Mouse (Mus musculus): ENCODE measurements around the gene Ccdc15. TPM values are rescaled to one million over a fixed set of nuclear protein-coding genes. Genes with fewer than 3 reads are reported as not detected.

The Ccdc15 gene
- total and polyA plus RNA-seq, 3 experiments = 3.7 to 4.0 TPM; not detected in 1

DNA sequence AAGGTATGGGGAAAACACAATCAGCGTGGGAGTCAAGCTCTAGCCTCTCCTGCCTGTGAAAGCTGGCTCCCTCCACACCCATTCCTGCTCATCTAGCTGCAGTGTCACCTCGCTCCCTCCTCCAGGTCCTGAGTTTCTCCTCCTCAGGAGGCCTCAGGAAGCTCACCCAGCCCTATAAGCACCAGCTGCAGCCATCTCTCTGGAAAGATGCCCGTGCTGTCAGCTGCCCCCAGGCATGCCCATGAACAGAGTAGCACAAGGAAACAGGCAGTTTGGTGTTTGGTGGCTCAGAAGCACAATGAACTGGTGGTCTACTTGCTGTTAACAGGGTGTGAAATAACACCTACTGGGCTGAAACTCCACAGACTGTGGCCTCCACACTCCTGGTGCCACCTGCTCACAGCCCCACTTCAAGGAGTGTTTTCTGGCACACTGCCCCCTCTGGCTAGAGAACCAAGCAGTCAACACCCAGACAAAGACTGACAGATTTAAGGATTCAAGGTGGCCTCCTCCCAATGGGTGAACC lies 99.8 kb downstream of the Ccdc15 start:
- peak; percentile 46 for DNase-seq (ENCODE audit: low read depth, low spot score)
- H3K27ac ChIP-seq (ENCODE audit: control insufficient read depth, low read depth, low read length) = no peak overlapping the region
- H3K36me3 ChIP-seq (ENCODE audit: control insufficient read depth in 1 of 2, insufficient read depth in 2 of 2, low read length in 2 of 2) = peaks cover 0 to 22% of the 10 kb centered on the region in 2 experiments; a peak in 2 of 4 replicates
- H3K9me3 ChIP-seq (replicated peaks; ENCODE audit: insufficient read depth, low read length) = no peaks in the 10 kb centered on the region
- no peak overlapping the region for H3K9ac ChIP-seq (ENCODE audit: control insufficient read depth, low read depth, low read length, poor library complexity, severe bottlenecking)
- H3K4me1 ChIP-seq (ENCODE audit: control insufficient read depth in 1 of 2, insufficient read depth in 2 of 2, low read length in 2 of 2) = peaks cover 18 to 38% of the 10 kb centered on the region in 2 experiments
- H3K79me2 ChIP-seq (ENCODE audit: control insufficient read depth, insufficient read depth, low read length, poor library complexity) = no peaks in the 10 kb centered on the region
- H3K27me3 ChIP-seq (ENCODE audit: control insufficient read depth in 1 of 2, insufficient read depth in 2 of 2, low read length in 2 of 2) = no peaks in the 10 kb centered on the region
- no peak overlapping the region for H3K4me3 ChIP-seq (ENCODE audit: control insufficient read depth in 1 of 2, insufficient read depth in 1 of 2, low read depth in 2 of 2, low read length in 2 of 2)
- TF ChIP-seq SIN3A (IDR thresholded peaks at IDR 0.05; ENCODE audit: low read length) (no peak), CTCF (IDR thresholded peaks at IDR 0.05 in 2 of 3, conservative IDR thresholded peaks at IDR 0.05 in 1 of 3; ENCODE audit: control insufficient read depth in 1 of 3, insufficient read depth in 1 of 3, low read depth in 2 of 3, low read length in 3 of 3, poor library complexity in 1 of 3, severe bottlenecking in 1 of 3) (peak in 1 of 3 experiments; percentile 5; a peak in 1 of 6 replicates)

DNA sequence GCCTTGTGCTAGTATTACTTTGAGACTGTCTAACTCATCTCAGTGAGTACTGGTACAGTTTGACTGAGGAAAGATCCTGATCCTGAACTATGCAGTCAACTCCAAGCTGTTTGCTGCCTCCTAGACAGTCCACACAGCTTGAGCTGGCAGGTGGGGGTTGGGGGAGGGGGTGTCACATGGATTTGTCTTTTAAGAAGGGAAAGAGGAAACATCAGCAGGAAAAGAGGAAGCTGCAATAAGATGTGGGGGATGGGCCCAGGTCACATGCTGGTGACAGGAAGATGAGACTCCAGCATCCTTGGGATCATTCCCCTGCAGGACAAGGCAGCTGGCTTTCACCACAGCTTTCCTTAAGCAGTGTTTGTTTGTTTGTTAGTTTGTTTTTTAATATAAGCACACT lies 100.8 kb downstream of the Ccdc15 start:
- H3K4me3 ChIP-seq (ENCODE audit: control insufficient read depth in 1 of 2, insufficient read depth in 1 of 2, low read depth in 2 of 2, low read length in 2 of 2) = no peak overlapping the region
- H3K27me3 ChIP-seq (ENCODE audit: control insufficient read depth in 1 of 2, insufficient read depth in 2 of 2, low read length in 2 of 2) = no peaks in the 10 kb centered on the region
- peak overlapping the region; percentile 4; the same call in 1 of the 2 replicates for H3K9ac ChIP-seq (ENCODE audit: control insufficient read depth, low read depth, low read length, poor library complexity, severe bottlenecking)
- H3K4me1 ChIP-seq (ENCODE audit: control insufficient read depth in 1 of 2, insufficient read depth in 2 of 2, low read length in 2 of 2) = peaks cover 18 to 43% of the 10 kb centered on the region in 2 experiments
- no peaks in the 10 kb centered on the region for H3K9me3 ChIP-seq (replicated peaks; ENCODE audit: insufficient read depth, low read length)
- peaks cover 0 to 22% of the 10 kb centered on the region in 2 experiments; a peak in 2 of 4 replicates for H3K36me3 ChIP-seq (ENCODE audit: control insufficient read depth in 1 of 2, insufficient read depth in 2 of 2, low read length in 2 of 2)
- DNase-seq (ENCODE audit: low read depth, low spot score) = peak; percentile 89
- no peaks in the 10 kb centered on the region for H3K79me2 ChIP-seq (ENCODE audit: control insufficient read depth, insufficient read depth, low read length, poor library complexity)
- H3K27ac ChIP-seq (ENCODE audit: control insufficient read depth, low read depth, low read length) = peak overlapping the region; percentile 55
- no peak for TF ChIP-seq SMC3 (IDR thresholded peaks at IDR 0.05; ENCODE audit: low read depth, low read length)
- TF ChIP-seq MYB (IDR thresholded peaks at IDR 0.05; ENCODE audit: low read depth, low read length) = no peak
- TF ChIP-seq ZC3H11A (IDR thresholded peaks at IDR 0.05; ENCODE audit: low read depth, low read length) = no peak
- peak; percentile 89 for TF ChIP-seq USF1 (IDR thresholded peaks at IDR 0.05; ENCODE audit: low read depth, low read length)
- TF ChIP-seq UBTF (IDR thresholded peaks at IDR 0.05; ENCODE audit: borderline replicate concordance, insufficient read depth, low read depth, low read length) = no peak
- TF ChIP-seq EP300 (IDR thresholded peaks at IDR 0.05; ENCODE audit: low read depth in 1 of 2, low read length in 2 of 2) = peak; percentile 67 to 78
- TF ChIP-seq MAX (IDR thresholded peaks at IDR 0.05; ENCODE audit: low read length) = peak; percentile 83
- no peak for TF ChIP-seq MEF2A (IDR thresholded peaks at IDR 0.05; ENCODE audit: extremely low read depth, insufficient replicate concordance, low read depth, low read length, poor library complexity, severe bottlenecking)
- peak; percentile 56; the same call in 1 of the 2 replicates for TF ChIP-seq HCFC1 (IDR thresholded peaks at IDR 0.05; ENCODE audit: low read depth, low read length)
- TF ChIP-seq RAD21 (IDR thresholded peaks at IDR 0.05; ENCODE audit: low read depth, low read length) = no peak
- peak; percentile 93 for TF ChIP-seq MYC (IDR thresholded peaks at IDR 0.05; ENCODE audit: low read depth, low read length)
- TF ChIP-seq TAL1 (IDR thresholded peaks at IDR 0.05; ENCODE audit: low read length) = no peak
- TF ChIP-seq POLR2AphosphoS2 (IDR thresholded peaks at IDR 0.05; ENCODE audit: low read length) = no peak
- TF ChIP-seq KAT2A (conservative IDR thresholded peaks at IDR 0.05; ENCODE audit: low read depth, low read length) = no peak
- peak; percentile 83 for TF ChIP-seq BHLHE40 (IDR thresholded peaks at IDR 0.05; ENCODE audit: borderline replicate concordance, low read depth, low read length)
- TF ChIP-seq USF2 (IDR thresholded peaks at IDR 0.05; ENCODE audit: borderline replicate concordance in 1 of 2, insufficient read depth in 1 of 2, low read depth in 1 of 2, low read length in 2 of 2) = peak in 1 of 2 experiments; percentile 41; a peak in 1 of 4 replicates
- TF ChIP-seq JUND (IDR thresholded peaks at IDR 0.05; ENCODE audit: low read depth, low read length) = no peak
- TF ChIP-seq CTCF (IDR thresholded peaks at IDR 0.05 in 2 of 3, conservative IDR thresholded peaks at IDR 0.05 in 1 of 3; ENCODE audit: control insufficient read depth in 1 of 3, insufficient read depth in 1 of 3, low read depth in 2 of 3, low read length in 3 of 3, poor library complexity in 1 of 3, severe bottlenecking in 1 of 3) = no peak
- TF ChIP-seq SIN3A (IDR thresholded peaks at IDR 0.05; ENCODE audit: low read length) = peak; percentile 74
- no peak for TF ChIP-seq POLR2AphosphoS5 (IDR thresholded peaks at IDR 0.05; ENCODE audit: borderline replicate concordance, low read depth, low read length)
- TF ChIP-seq ETS1 (IDR thresholded peaks at IDR 0.05; ENCODE audit: low read depth, low read length) = peak; percentile 75; the same call in 1 of the 2 replicates
- no peak for TF ChIP-seq ZNF384 (IDR thresholded peaks at IDR 0.05; ENCODE audit: low read depth, low read length)
- TF ChIP-seq TBP (IDR thresholded peaks at IDR 0.05; ENCODE audit: low read depth, low read length) = peak; percentile 36; the same call in 1 of the 2 replicates
- peak; percentile 81 for TF ChIP-seq CHD2 (IDR thresholded peaks at IDR 0.05; ENCODE audit: low read length)
- TF ChIP-seq NELFE (IDR thresholded peaks at IDR 0.05; ENCODE audit: low read depth, low read length) = 0 out of 2 replicates have a peak, but pooled peaks have one; percentile 34
- TF ChIP-seq TCF12 (IDR thresholded peaks at IDR 0.05; ENCODE audit: low read depth, low read length) = no peak; the same call in 1 of the 2 replicates
- TF ChIP-seq RCOR1 (IDR thresholded peaks at IDR 0.05; ENCODE audit: low read depth, low read length) = peak; percentile 59
- TF ChIP-seq ELF1 (IDR thresholded peaks at IDR 0.05; ENCODE audit: low read depth, low read length) = peak; percentile 64; the same call in 1 of the 2 replicates
- TF ChIP-seq E2F4 (IDR thresholded peaks at IDR 0.05; ENCODE audit: borderline replicate concordance, low read depth, low read length) = no peak
- TF ChIP-seq ZKSCAN1 (IDR thresholded peaks at IDR 0.05; ENCODE audit: low read depth, low read length) = no peak
